Mouse (Mus musculus) bone marrow macrophage, adult 2 months (primary cell): ENCODE data around the gene Gla. TPM values are rescaled to one million over a fixed set of nuclear protein-coding genes. Genes with fewer than 3 reads are reported as not detected.

ENCODE experiments used
- H3K27ac ChIP-seq: 2 replicates; pipeline ENCODE4 v1.5.1; 2012; ENCODE audit warnings: low read depth, low read length; ENCODE audit not compliant: insufficient read depth
- H3K4me1 ChIP-seq: 2 replicates; pipeline ENCODE4 v1.6.1; 2012; ENCODE audit warnings: low read length; ENCODE audit not compliant: control insufficient read depth, insufficient read depth
- H3K4me3 ChIP-seq: 2 replicates; pipeline ENCODE4 v1.5.1; 2012; ENCODE audit warnings: mild to moderate bottlenecking, low read length, moderate library complexity; ENCODE audit not compliant: insufficient read depth
- CTCF ChIP-seq: IDR thresholded peaks from 2 replicates; pipeline ENCODE4 v1.5.1; 2012; ENCODE audit warnings: low read depth, mild to moderate bottlenecking, low read length, moderate library complexity
- POLR2A ChIP-seq: IDR thresholded peaks from 2 replicates; pipeline ENCODE4 v1.6.1; 2012; ENCODE audit warnings: mild to moderate bottlenecking, low read depth, low read length, borderline replicate concordance
- polyA plus RNA-seq: library from polyadenylated mRNA; stranded (reverse); fragments of >200 nt; gene quantifications from 2 replicates; pipeline ENCODE4 v1.2.4, GENCODE M21; 2012; ENCODE audit not compliant: missing spikeins, insufficient read depth, insufficient read length

Gla gene
- polyA plus RNA-seq, 1 experiment: 57.5 TPM

- Histone ChIP-seq H3K4me1 (no peaks in the 10 kb centered on the region), H3K4me3 (no peak overlapping the region), H3K27ac (no peak overlapping the region)
- TF ChIP-seq POLR2A (no peak), CTCF (no peak)
Observed at GRCm38 (mm10) chrX:134621685-134622084, 20.8 kb upstream of the Gla start.

- Histone ChIP-seq H3K4me1 (no peaks in the 10 kb centered on the region), H3K27ac (no peak overlapping the region), H3K4me3 (no peak overlapping the region)
- TF ChIP-seq CTCF (no peak), POLR2A (no peak)
Observed at GRCm38 (mm10) chrX:134620254-134620865, 19.4 kb upstream of the Gla start.

- Histone ChIP-seq H3K4me3 (no peak overlapping the region), H3K27ac (no peak overlapping the region), H3K4me1 (no peaks in the 10 kb centered on the region)
- no peak for TF ChIP-seq CTCF
- no peak for TF ChIP-seq POLR2A
Observed at GRCm38 (mm10) chrX:134619695-134620094, 18.8 kb upstream of the Gla start.

- H3K4me1 ChIP-seq: no peaks in the 10 kb centered on the region
- no peak overlapping the region for H3K27ac ChIP-seq
- no peak overlapping the region for H3K4me3 ChIP-seq
- TF ChIP-seq CTCF: no peak
- no peak for TF ChIP-seq POLR2A
Observed at GRCm38 (mm10) chrX:134614306-134614705, 13.4 kb upstream of the Gla start.

- TF ChIP-seq POLR2A: no peak
- no peak for TF ChIP-seq CTCF
- H3K4me3 ChIP-seq: no peak overlapping the region
- H3K4me1 ChIP-seq: no peaks in the 10 kb centered on the region
- H3K27ac ChIP-seq: no peak overlapping the region
Observed at GRCm38 (mm10) chrX:134612285-134612959, 11.5 kb upstream of the Gla start.

GRCm38 (mm10) chrX:134610984-134611383, 10.1 kb upstream of the Gla start:
- Histone ChIP-seq H3K27ac (no peak overlapping the region), H3K4me3 (no peak overlapping the region), H3K4me1 (no peaks in the 10 kb centered on the region)
- no peak for TF ChIP-seq POLR2A
- TF ChIP-seq CTCF: no peak

GRCm38 (mm10) chrX:134609472-134609871, 8.5 kb upstream of the Gla start:
- TF ChIP-seq CTCF (no peak), POLR2A (no peak)

GRCm38 (mm10) chrX:134601380-134602120, 625 bp upstream of the Gla start:
- Histone ChIP-seq H3K4me3 (peak overlapping the region; percentile 71), H3K4me1 (peaks cover 8% of the 10 kb centered on the region), H3K27ac (peak overlapping the region; percentile 67)
- TF ChIP-seq CTCF: no peak
- no peak for TF ChIP-seq POLR2A

More at GRCm38 (mm10) chrX:134609472-134609871, 8.5 kb upstream of the Gla start:
- H3K4me1 ChIP-seq: no peaks in the 10 kb centered on the region
- no peak overlapping the region for H3K27ac ChIP-seq
- no peak overlapping the region for H3K4me3 ChIP-seq

GRCm38 (mm10) chrX:134599922-134600565, 881 bp downstream of the Gla start:
- Histone ChIP-seq H3K4me1 (peaks cover 12% of the 10 kb centered on the region), H3K27ac (peak overlapping the region; percentile 99), H3K4me3 (peak overlapping the region; percentile 97)
- TF ChIP-seq POLR2A (no peak), CTCF (no peak)
